Mouse (Mus musculus) right cerebral cortex, postnatal 14 days (tissue): ENCODE measurements at regions not wholly inside any gene's neighbourhood (a gene's known extent, or its start where the extent isn't known, plus 50 kb on each side); places are given as distances from the start of the nearest gene placed in this dataset.
A peak's percentile ranks its signal among the peaks of the same experiment; 100 is the strongest.

Source experiments
- DNase-seq: peaks from one replicate; pipeline ENCODE4 v3.0.0; 2022

GRCm38 (mm10) chr1:177569572-177569971, 127.4 kb downstream of the Zbtb18 start:
- DNase-seq = no peak

- peak; percentile 72 for DNase-seq
These were observed 131.0 kb downstream of the Zbtb18 start for GRCm38 (mm10) chr1:177573017-177573725.

DNA sequence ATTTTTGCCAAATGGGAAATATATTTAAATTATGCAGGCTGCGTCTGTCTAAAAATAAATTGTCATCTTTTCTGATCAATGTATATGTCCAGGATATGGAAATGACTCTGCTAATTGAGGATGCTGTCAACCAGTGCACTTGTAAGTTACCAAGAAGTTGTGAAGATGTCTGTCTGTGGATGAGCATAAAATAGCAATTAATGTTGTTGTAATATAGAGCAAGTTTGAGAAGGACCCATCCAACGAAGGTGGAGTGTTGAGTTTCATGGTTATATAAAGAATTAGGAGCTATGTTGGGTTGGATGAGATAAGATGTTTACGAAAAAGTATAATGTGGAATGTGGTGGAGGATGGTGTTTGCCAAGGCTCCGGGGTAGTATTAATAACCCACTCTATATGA, 131.6 kb downstream of the Zbtb18 start:
- no peak for DNase-seq

GRCm38 (mm10) chr1:177574312-177574711, 132.2 kb downstream of the Zbtb18 start:
- no peak for DNase-seq

DNA sequence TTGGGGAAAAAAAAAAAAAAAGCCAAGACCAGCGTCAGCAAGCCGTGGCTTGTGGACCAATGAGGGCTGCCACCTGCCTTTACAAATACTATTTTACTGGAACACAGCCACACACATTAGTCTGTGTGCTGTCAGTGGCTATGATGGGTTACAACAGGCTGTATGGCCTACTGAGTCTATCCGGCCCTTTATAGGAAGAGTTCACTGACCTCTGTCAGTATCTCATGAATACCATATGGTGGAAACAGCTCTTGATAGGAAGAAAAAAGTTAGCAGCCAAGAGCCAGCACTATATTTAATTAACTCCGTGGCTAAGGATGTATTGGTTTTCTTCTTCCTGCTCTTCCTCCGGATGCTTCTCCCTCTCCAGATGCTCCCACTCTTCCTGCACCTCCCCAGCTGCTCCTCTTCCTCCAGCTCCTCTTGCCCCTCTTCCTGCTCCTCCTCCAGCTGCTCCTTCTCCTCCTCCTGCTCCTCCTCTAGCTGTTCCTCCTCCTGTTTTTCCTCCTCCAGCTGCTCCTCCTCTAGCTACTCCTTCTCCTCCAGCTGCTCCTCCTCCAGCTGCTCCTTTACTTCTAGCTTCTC, 142.2 kb downstream of the Zbtb18 start:
- DNase-seq = no peak

- DNase-seq = no peak
These were observed 143.2 kb downstream of the Zbtb18 start for GRCm38 (mm10) chr1:177585320-177585719.

DNA sequence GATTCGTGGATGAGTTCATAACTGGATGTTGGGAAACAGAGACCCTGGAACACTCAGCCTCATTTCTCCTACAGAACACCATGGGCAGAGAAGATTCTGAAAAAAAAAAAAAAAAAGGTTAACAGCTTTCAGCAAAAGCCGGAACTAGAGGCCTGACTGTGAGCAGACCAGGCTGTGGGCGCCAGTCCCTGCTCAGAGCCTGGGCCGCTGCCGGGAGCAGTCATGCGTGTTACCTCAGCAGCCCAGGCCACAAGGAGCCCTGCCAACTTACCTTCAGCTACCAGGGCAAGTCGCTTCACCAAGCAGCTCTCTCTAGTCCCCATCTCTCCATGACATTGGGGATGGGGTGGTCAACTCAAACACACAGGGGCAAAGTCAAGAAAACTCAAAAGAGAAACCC, 140.6 kb upstream of the 1700016C15Rik start:
- DNase-seq = no peak

DNA sequence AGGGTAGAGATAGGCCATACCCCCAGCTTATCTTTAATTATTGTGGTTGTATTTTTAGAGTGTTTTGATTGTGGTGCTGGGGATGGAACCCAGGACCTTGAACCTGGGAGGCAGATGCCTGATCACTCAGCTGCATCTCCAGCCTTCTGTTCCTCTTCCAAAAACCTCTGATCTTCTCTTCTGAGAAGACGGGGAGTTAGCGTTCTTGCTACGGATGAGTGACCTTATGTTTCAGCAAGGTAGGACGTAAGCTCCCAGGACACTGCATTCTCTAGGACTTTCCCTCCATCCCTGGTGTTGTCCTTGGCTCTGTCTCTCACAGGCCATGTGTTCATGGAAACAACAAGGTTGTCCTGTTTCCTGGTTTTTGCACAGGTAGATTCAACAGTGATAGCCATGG, 140.0 kb upstream of the 1700016C15Rik start:
- DNase-seq = no peak

DNA sequence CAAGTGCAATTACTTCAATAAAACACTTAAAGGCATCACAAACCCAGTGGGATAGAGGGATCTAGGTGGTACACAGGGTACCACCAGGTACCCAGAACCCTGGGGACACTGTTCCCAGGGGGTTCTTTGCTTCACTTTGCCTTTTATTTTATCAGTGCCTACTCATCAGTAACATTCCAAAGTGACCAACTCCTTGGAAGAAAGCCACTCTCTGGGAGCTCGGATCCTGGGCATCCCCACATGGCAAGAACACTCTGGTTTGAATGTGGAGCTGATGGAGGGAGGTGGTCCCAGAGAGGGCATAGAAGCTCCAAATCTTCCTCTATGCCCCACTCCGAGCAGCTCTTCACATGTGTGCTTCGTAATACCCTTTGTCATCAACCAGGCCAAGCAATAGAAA, 137.9 kb upstream of the 1700016C15Rik start:
- no peak for DNase-seq

- DNase-seq = no peak
These were observed 137.3 kb upstream of the 1700016C15Rik start for GRCm38 (mm10) chr1:177592337-177592736.

GRCm38 (mm10) chr1:177594341-177594740, 135.3 kb upstream of the 1700016C15Rik start:
- DNase-seq = no peak

DNA sequence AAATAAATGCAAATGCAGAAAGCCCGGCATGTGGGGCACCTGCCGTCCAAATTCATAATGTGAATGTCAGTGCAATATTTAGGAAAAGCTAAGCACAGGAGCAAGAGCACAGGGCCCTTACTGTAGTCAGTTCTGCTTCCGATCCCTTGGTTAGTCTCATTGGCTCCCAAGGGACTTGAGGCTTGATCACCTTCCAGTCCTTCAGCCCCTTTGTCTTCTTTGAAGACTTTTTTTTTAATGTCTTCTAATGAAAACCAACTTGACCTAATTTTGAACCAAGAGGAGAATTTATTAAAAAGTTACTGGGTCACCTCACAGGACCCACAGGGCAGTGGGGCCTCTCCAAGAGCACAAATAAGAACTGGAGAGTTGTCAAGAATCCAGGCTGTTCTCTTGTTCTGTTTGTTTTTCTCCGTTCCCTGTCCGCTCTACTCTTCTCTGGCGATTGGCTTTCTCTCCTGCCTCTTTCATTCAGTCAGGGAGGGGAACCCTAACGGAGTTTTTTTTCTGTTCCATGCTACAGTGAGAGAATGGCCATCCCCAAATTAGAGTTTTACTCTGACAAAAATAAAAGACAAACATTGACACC, 134.2 kb upstream of the 1700016C15Rik start:
- no peak for DNase-seq

GRCm38 (mm10) chr1:177597036-177597435, 132.6 kb upstream of the 1700016C15Rik start:
- no peak for DNase-seq

DNA sequence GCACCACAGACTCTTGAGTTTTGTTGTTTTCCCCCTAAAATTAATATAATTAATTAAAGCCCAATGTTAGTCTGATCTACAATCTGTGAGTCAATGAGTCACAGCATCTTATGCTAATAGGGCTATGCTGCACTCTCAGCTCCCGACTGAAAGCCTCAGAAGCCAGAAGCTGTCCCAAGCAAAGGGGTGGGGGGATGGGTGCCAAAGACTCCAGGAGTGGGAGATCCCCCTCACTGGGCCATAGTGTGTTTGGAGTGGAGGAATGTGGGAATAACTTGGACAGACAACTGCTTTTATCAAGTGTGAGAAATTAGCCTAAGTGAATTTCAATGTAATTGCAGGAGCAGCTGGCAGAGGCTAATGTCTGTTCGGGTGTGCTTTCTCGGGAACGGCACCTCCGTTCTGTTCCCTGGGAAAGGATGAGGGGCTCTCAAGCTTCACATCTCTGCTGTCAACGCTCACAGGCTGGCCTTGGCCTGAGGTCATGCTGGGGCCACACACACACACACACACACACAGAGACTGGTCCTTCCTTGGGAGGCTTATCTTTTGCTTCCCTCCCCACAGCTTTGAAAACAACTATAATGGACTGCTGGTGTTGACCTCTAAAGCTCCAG, 124.2 kb upstream of the 1700016C15Rik start:
- no peak for DNase-seq

DNA sequence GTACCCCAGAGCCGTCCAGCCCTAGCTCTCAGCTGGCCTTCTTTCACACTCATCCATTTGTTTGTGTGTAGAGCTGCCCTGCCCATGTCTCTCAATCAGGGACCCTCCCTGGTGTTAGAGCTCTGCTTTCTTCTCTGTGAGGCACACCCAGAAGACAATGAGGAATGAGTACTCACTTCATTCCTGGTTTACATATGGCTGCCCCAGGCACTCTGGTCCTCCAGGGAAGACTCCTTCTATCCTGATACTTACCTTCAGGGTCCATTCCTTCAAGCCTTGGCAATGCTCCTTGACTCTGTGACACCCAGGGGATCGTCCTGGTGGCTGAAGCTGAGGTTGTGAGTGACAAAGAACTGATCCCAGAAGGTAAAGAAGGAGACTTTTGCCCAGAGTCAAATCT, 122.0 kb upstream of the 1700016C15Rik start:
- no peak for DNase-seq

DNA sequence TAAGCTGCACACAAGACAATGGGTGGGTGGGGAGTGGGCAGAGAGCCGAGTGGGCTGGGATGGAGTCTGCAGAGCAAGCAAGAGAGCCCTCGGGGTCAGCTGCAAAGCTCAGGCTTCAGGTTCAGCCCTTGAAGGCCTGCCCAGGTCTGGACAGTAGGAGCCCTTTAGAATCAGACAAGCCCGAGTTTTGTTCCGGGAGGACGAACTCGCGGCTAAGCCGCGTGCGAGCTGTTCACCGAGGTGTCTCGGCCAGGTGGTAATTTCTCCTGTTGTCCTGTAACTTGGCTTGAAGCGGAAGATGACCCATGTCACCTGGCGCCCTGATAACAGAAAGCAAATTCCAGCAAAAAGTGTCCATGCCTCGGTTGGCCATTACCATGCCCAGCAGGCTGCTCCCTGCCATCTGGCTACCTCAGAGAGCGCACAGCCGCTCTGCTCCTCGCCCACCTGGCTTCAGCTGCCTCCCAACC, 121.0 kb upstream of the 1700016C15Rik start:
- DNase-seq = no peak

- no peak for DNase-seq
These were observed 120.4 kb upstream of the 1700016C15Rik start for GRCm38 (mm10) chr1:177609226-177609625.

GRCm38 (mm10) chr1:177609683-177610082, 119.9 kb upstream of the 1700016C15Rik start:
- no peak for DNase-seq

DNA sequence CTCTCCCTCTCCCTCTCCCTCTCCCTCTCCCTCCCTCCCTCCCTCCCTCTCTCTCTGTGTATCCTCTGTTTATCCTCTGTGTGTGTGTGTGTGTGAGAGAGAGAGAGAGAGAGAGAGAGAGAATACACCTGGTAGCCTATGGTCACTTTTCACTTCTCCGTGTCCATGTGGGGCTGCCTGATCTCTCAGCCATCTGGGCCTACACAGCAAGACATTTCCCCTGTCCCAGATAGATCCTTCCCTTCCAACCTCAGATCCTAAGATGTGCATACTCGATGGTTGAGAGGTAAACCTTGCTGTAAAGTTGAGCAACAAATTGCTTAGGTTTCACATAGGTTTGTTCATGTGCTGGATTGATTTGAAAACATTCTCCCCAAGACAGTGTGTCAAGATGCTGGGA, 119.5 kb upstream of the 1700016C15Rik start:
- no peak for DNase-seq

DNA sequence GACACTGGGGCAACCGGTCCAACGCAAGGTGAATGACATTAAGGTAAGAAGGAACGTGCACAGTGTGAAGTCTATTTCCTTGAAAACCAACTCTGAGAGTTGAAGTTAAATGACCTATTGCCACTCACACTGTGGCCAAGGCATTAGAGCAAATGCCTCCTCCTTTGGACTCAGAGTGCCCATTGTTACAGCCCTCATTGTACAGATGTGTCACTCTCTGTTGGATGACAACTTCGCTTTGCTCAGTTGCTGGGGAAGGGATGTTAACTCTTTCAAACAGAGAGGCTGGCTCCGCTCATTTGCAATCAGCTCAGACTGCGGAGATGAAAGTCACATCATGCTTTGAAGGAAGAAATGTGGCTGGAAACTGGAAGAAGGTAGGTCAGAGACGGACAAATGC, 117.1 kb upstream of the 1700016C15Rik start:
- no peak for DNase-seq

- DNase-seq = no peak
These were observed 114.0 kb upstream of the 1700016C15Rik start for GRCm38 (mm10) chr1:177615609-177616008.

- no peak for DNase-seq
These were observed 113.0 kb upstream of the 1700016C15Rik start for GRCm38 (mm10) chr1:177616335-177617239.
